10 mouse cellular contexts compared by ENCODE assay signal in the genomic region with DNA sequence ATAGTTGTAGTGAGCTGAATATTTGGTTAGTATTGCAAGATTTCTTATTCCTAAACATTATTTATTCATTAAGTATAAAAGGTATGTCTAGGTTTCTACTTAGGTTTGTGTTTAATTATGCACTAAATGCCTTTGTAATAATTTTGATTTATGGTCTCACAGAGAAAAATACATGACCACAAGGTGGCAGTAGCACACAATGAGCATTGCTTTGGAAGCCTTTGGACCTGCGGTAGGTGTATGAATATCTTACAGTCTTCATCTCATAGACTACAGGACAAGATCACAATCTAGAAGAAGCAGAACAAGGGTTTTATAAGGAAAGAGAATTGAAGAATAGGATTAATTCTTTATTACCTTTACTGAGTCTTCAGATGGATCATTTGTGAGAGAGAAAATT.
A peak's percentile ranks its signal among the peaks of the same experiment; 100 is the strongest.
DNase-seq lines count a peak whose midpoint lies in the region; ATAC-seq and TF ChIP-seq lines count a peak whose summit lies in the region.
"Had no signal": no experiment of that assay in that cellular context is flagged by ENCODE, and none has a peak within 500 bp of the region (broad histone marks: within the 10 kb centered on the region; RNA-seq: fewer than 3 reads in every experiment).

No protein-coding gene starts in this region.

- no peaks in the 10 kb centered on the region for H3K27me3 ChIP-seq in forebrain, embryonic 11.5 days (ENCODE audit: control insufficient read depth, insufficient read depth, low read length)
- no peaks in the 10 kb centered on the region for H3K27me3 ChIP-seq in forebrain, embryonic 16.5 days (replicated peaks; ENCODE audit: control insufficient read depth, insufficient read depth, low read length)
- H3K27me3 ChIP-seq in midbrain, postnatal 0 days (ENCODE audit: insufficient read depth, low read length) = no peaks in the 10 kb centered on the region
- no peaks in the 10 kb centered on the region for H3K27me3 ChIP-seq in midbrain, embryonic 10.5 days (ENCODE audit: low read depth, poor library complexity, severe bottlenecking)
- H3K27me3 ChIP-seq in forebrain, postnatal 0 days (ENCODE audit: insufficient read depth, low read length) = no peaks in the 10 kb centered on the region

- no peaks in the 10 kb centered on the region for H3K4me1 ChIP-seq in forebrain, embryonic 11.5 days (replicated peaks; ENCODE audit: control insufficient read depth, insufficient read depth, low read length)
- H3K4me1 ChIP-seq in forebrain, embryonic 16.5 days (replicated peaks; ENCODE audit: control insufficient read depth, insufficient read depth, low read length) = no peaks in the 10 kb centered on the region
- H3K4me1 ChIP-seq in midbrain, postnatal 0 days (ENCODE audit: insufficient read depth, low read length) = no peaks in the 10 kb centered on the region
- H3K4me1 ChIP-seq in midbrain, embryonic 10.5 days = no peaks in the 10 kb centered on the region
- no peaks in the 10 kb centered on the region for H3K4me1 ChIP-seq in forebrain, postnatal 0 days (ENCODE audit: insufficient read depth)

- TF ChIP-seq CTCF in midbrain, postnatal 0 days (IDR thresholded peaks at IDR 0.05) = peak; percentile 77
- peak; percentile 67 for TF ChIP-seq CTCF in forebrain, postnatal 0 days (IDR thresholded peaks at IDR 0.05; ENCODE audit: low read depth)

- H3K4me3 ChIP-seq in forebrain, embryonic 11.5 days (ENCODE audit: low read depth, low read length) = no peak overlapping the region
- no peak overlapping the region for H3K4me3 ChIP-seq in forebrain, embryonic 16.5 days (replicated peaks; ENCODE audit: low read length)
- no peak overlapping the region for H3K4me3 ChIP-seq in midbrain, postnatal 0 days (ENCODE audit: low read depth, low read length)
- no peak overlapping the region for H3K4me3 ChIP-seq in midbrain, embryonic 10.5 days
- no peak overlapping the region for H3K4me3 ChIP-seq in forebrain, postnatal 0 days (ENCODE audit: low read depth, low read length)

- H3K36me3 ChIP-seq in forebrain, embryonic 11.5 days (ENCODE audit: control insufficient read depth, insufficient read depth, low read length) = no peaks in the 10 kb centered on the region
- no peaks in the 10 kb centered on the region for H3K36me3 ChIP-seq in forebrain, embryonic 16.5 days (ENCODE audit: control insufficient read depth, insufficient read depth)
- H3K36me3 ChIP-seq in midbrain, postnatal 0 days (ENCODE audit: insufficient read depth, low read length) = no peaks in the 10 kb centered on the region
- no peaks in the 10 kb centered on the region for H3K36me3 ChIP-seq in midbrain, embryonic 10.5 days
- H3K36me3 ChIP-seq in forebrain, postnatal 0 days (ENCODE audit: insufficient read depth) = no peaks in the 10 kb centered on the region
- H3K36me3 ChIP-seq: G1E had no signal

- H3K27ac ChIP-seq in forebrain, embryonic 11.5 days (ENCODE audit: low read depth, low read length) = no peak overlapping the region
- no peak overlapping the region for H3K27ac ChIP-seq in forebrain, embryonic 16.5 days (ENCODE audit: low read length)
- no peak overlapping the region for H3K27ac ChIP-seq in midbrain, postnatal 0 days (ENCODE audit: low read depth, low read length)
- no peak overlapping the region for H3K27ac ChIP-seq in midbrain, embryonic 10.5 days (replicated peaks)
- H3K27ac ChIP-seq in forebrain, postnatal 0 days (ENCODE audit: low read depth, low read length) = no peak overlapping the region
- H3K27ac ChIP-seq: macrophage had no signal

- no peak overlapping the region for H3K4me2 ChIP-seq in forebrain, embryonic 11.5 days (ENCODE audit: low read depth, low read length, severe bottlenecking)
- no peak overlapping the region for H3K4me2 ChIP-seq in forebrain, embryonic 16.5 days (ENCODE audit: low read length)
- no peak overlapping the region for H3K4me2 ChIP-seq in midbrain, postnatal 0 days (ENCODE audit: low read depth, low read length, poor library complexity, severe bottlenecking)
- H3K4me2 ChIP-seq in forebrain, postnatal 0 days (ENCODE audit: low read depth) = no peak overlapping the region

- no peak overlapping the region for H3K9ac ChIP-seq in forebrain, embryonic 11.5 days (ENCODE audit: low read length)
- H3K9ac ChIP-seq in forebrain, embryonic 16.5 days (replicated peaks; ENCODE audit: low read depth, low read length) = no peak overlapping the region
- H3K9ac ChIP-seq in midbrain, postnatal 0 days (replicated peaks; ENCODE audit: low read length, poor library complexity, severe bottlenecking) = no peak overlapping the region
- no peak overlapping the region for H3K9ac ChIP-seq in forebrain, postnatal 0 days

- 0 out of 2 replicates have a peak, but pooled peaks have one; percentile 51 for ATAC-seq in forebrain, embryonic 11.5 days (replicated peaks; ENCODE audit: low FRiP score)
- no peak for ATAC-seq in forebrain, embryonic 16.5 days
- no peak for ATAC-seq in midbrain, postnatal 0 days (ENCODE audit: low FRiP score)
- ATAC-seq in forebrain, postnatal 0 days = no peak

- no peaks in the 10 kb centered on the region for H3K9me3 ChIP-seq in forebrain, embryonic 11.5 days (ENCODE audit: control insufficient read depth, low read length)
- no peaks in the 10 kb centered on the region for H3K9me3 ChIP-seq in forebrain, embryonic 16.5 days (ENCODE audit: control insufficient read depth, low read length)
- no peaks in the 10 kb centered on the region for H3K9me3 ChIP-seq in midbrain, postnatal 0 days (ENCODE audit: low read length)
- H3K9me3 ChIP-seq in midbrain, embryonic 10.5 days (replicated peaks) = no peaks in the 10 kb centered on the region
- H3K9me3 ChIP-seq in forebrain, postnatal 0 days (ENCODE audit: low read length) = no peaks in the 10 kb centered on the region
- H3K9me3 ChIP-seq: G1E had no signal

- 49% methylated on average over 1 of the region's 1 CpGs for WGBS in forebrain, embryonic 11.5 days
- WGBS in forebrain, embryonic 16.5 days = 35% methylated on average over 1 of the region's 1 CpGs
- WGBS in midbrain, postnatal 0 days = 39% methylated on average over 1 of the region's 1 CpGs
- WGBS in midbrain, embryonic 10.5 days = 58% methylated on average over 1 of the region's 1 CpGs
- WGBS in forebrain, postnatal 0 days = 33% methylated on average over 1 of the region's 1 CpGs

- DNase-seq in forebrain, embryonic 11.5 days (ENCODE audit: low spot score) = no peak
- peak; percentile 80 for DNase-seq in midbrain, postnatal 0 days (ENCODE audit: low spot score)
- DNase-seq in midbrain, embryonic 10.5 days (ENCODE audit: low spot score) = no peak
- peak; percentile 66 for DNase-seq in forebrain, postnatal 0 days
- peak; percentile 28 for DNase-seq in telencephalon, adult 2 months (ENCODE audit: low read depth, low spot score)
- no peak for DNase-seq in heart, adult 9 months (ENCODE audit: low spot score in 2 of 2)
- DNase-seq in adrenal gland, postnatal 25 days = no peak

Comparison
In these comparisons a context has a peak if more than half of its experiments do, and no peak if none do; other contexts are left out.
1. DNase-seq: peak in midbrain, postnatal 0 days (single experiment), forebrain, postnatal 0 days (single experiment) and telencephalon, adult 2 months (single experiment); none in forebrain, embryonic 11.5 days (single experiment), midbrain, embryonic 10.5 days (single experiment), heart, adult 9 months (0 of 2) and adrenal gland, postnatal 25 days (single experiment).